Mouse (Mus musculus) inflammation-experienced regulatory T-cells, adult 16 weeks (primary cell): ENCODE measurements around the gene Gm10234. TPM values are rescaled to one million over a fixed set of nuclear protein-coding genes. Genes with fewer than 3 reads are reported as not detected.

ENCODE experiments used
- polyA plus RNA-seq: library from polyadenylated mRNA; unstranded; fragments of 100-300 nt; shearing (Covaris generic); gene quantifications from one replicate; pipeline ENCODE4 v1.2.1, GENCODE M21; 2017

Gm10234 gene
- not detected for polyA plus RNA-seq

GRCm38 (mm10) chr6:95321812-95322211 is at the start of gene Gm10234:
Gene Gm10234 (plus strand): TSS chr6:95322112.

Other genes with a start within 250 kb of the Gm10234 start
- gene Kbtbd8, start 204.9 kb upstream of the Gm10234 start, polyA plus RNA-seq = 6.8 TPM